Mouse (Mus musculus) pancreas, adult 10 weeks (tissue): ENCODE results near the gene Map6d1. TPM values are rescaled to one million over a fixed set of nuclear protein-coding genes. Genes with fewer than 3 reads are reported as not detected.

ENCODE experiments used
- polyA plus RNA-seq: library from polyadenylated mRNA; stranded (reverse); fragments of 350-450 nt; fragmentation: Illumina TruSeq; extraction: RNeasy Lipid Tissue Mini Kit (QIAGEN cat#74804); gene quantifications from one replicate; pipeline ENCODE4 v1.2.3, GENCODE M21; 2015; ENCODE audit warnings: low read depth, low replicate concordance; ENCODE audit not compliant: insufficient read depth

The Map6d1 gene
- not detected for polyA plus RNA-seq

GRCm38 (mm10) chr16:20240468-20241414 is at the start of gene Map6d1:
TSS of gene Map6d1 (minus strand) at chr16:20241358.

Other genes with a start within 250 kb of the Map6d1 start
- gene Klhl24, start 143.8 kb downstream of the Map6d1 start, polyA plus RNA-seq: 6.5 TPM
- 11.3 TPM for gene Yeats2, start 100.3 kb downstream of the Map6d1 start, polyA plus RNA-seq
- 18.7 TPM for gene Parl, start 61.0 kb upstream of the Map6d1 start, polyA plus RNA-seq
- 0.50 TPM for gene Cyp2ab1, start 84.0 kb upstream of the Map6d1 start, polyA plus RNA-seq
- gene Abcc5, start 185.0 kb upstream of the Map6d1 start, polyA plus RNA-seq: 20.6 TPM